Mouse (Mus musculus) testis, adult 2 months (tissue): ENCODE data around the gene Prdm2. TPM values are rescaled to one million over a fixed set of nuclear protein-coding genes. Genes with fewer than 3 reads are reported as not detected.

Experiments
- H3K27ac ChIP-seq: fragments of 200-500 bp; 2 replicates; pipeline ENCODE4 v1.5.1; 2012; ENCODE audit warnings: low read depth, low read length; ENCODE audit not compliant: control insufficient read depth, insufficient read depth
- H3K27me3 ChIP-seq: fragments of 200-500 bp; 2 replicates; pipeline ENCODE4 v1.6.1; 2012; ENCODE audit warnings: mild to moderate bottlenecking, low read length, moderate library complexity; ENCODE audit not compliant: control insufficient read depth, insufficient read depth
- H3K36me3 ChIP-seq: fragments of 200-500 bp; 2 replicates; pipeline ENCODE4 v1.6.1; 2012; ENCODE audit warnings: mild to moderate bottlenecking, low read length; ENCODE audit not compliant: control insufficient read depth, insufficient read depth
- H3K4me1 ChIP-seq: fragments of 200-500 bp; 2 replicates; pipeline ENCODE4 v1.6.1; 2012; ENCODE audit warnings: low read length; ENCODE audit not compliant: control insufficient read depth, insufficient read depth
- H3K4me3 ChIP-seq: fragments of 200-500 bp; 2 replicates; pipeline ENCODE4 v1.5.1; 2012; ENCODE audit warnings: low read depth, mild to moderate bottlenecking, low read length, moderate library complexity, mixed read lengths; ENCODE audit not compliant: control insufficient read depth
- CTCF ChIP-seq: fragments of 200-500 bp; IDR thresholded peaks from 2 replicates; pipeline ENCODE4 v1.5.1; 2012; ENCODE audit warnings: low read depth, mild to moderate bottlenecking, inconsistent platforms, low read length, moderate library complexity; ENCODE audit not compliant: control insufficient read depth, insufficient read depth, insufficient replicate concordance
- POLR2A ChIP-seq: fragments of 200-500 bp; IDR thresholded peaks from 2 replicates; pipeline ENCODE4 v1.6.1; 2012; ENCODE audit warnings: low read depth, mild to moderate bottlenecking, inconsistent platforms, low read length, moderate library complexity; ENCODE audit not compliant: control insufficient read depth
- polyA plus RNA-seq: library from polyadenylated mRNA; depleted of rRNA; stranded (reverse); fragments of >200 nt; gene quantifications from 2 replicates; pipeline ENCODE4 v1.2.3, GENCODE M21; 2012; rRNA removed

The Prdm2 gene
- polyA plus RNA-seq = 32.3 and 33.4 TPM in 2 replicates

GRCm38 (mm10) chr4:143212341-143213174 is at the start of gene Prdm2:
TSS of gene Prdm2 (minus strand) at chr4:143212995.
- peak within 1 kb of the TSS; percentile 92 for H3K27ac ChIP-seq
- TF ChIP-seq CTCF (no peak), POLR2A (peak; percentile 73)
- H3K27me3 ChIP-seq = no peaks in the 10 kb centered on the region
- H3K36me3 ChIP-seq = no peaks in the 10 kb centered on the region
- peak within 1 kb of the TSS; percentile 98 for H3K4me3 ChIP-seq
- H3K4me1 ChIP-seq = peaks cover 9% of the 10 kb centered on the region

- H3K4me3 ChIP-seq = no peak overlapping the region
- TF ChIP-seq POLR2A (no peak), CTCF (no peak)
- no peak overlapping the region for H3K27ac ChIP-seq
- no peaks in the 10 kb centered on the region for H3K36me3 ChIP-seq
- H3K4me1 ChIP-seq = no peaks in the 10 kb centered on the region
- no peaks in the 10 kb centered on the region for H3K27me3 ChIP-seq
Measured at GRCm38 (mm10) chr4:143259718-143260349, 47.0 kb upstream of the Prdm2 start.

DNA sequence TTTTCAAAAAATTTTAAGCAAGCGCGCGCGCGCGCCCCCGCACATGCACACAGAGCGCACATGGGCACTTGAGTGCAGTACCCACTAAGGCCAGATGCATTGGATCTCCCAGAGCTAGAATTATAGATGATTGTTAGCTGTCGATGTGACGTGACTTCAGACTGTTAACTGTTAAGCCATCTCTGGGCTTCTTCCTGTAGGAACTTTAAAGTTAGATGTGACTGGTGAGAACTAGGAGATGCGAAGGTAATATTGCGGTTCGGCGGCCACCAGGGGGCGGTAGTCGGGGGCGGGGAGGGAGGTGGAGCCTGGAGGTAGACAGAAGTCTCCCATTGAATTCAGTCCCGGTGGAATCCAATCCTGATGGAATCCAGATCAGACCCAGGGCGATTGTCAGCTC is 45.7 kb upstream of the Prdm2 start:
- H3K27me3 ChIP-seq = no peaks in the 10 kb centered on the region
- TF ChIP-seq POLR2A (no peak), CTCF (peak; percentile 74)
- H3K27ac ChIP-seq = no peak overlapping the region
- H3K36me3 ChIP-seq = no peaks in the 10 kb centered on the region
- H3K4me1 ChIP-seq = no peaks in the 10 kb centered on the region
- H3K4me3 ChIP-seq = peak overlapping the region; percentile 20

- Histone ChIP-seq H3K4me1 (no peaks in the 10 kb centered on the region), H3K4me3 (no peak overlapping the region), H3K27ac (no peak overlapping the region), H3K27me3 (no peaks in the 10 kb centered on the region), H3K36me3 (no peaks in the 10 kb centered on the region)
- TF ChIP-seq POLR2A (no peak), CTCF (no peak)
Measured at GRCm38 (mm10) chr4:143257971-143258370, 45.2 kb upstream of the Prdm2 start.

DNA sequence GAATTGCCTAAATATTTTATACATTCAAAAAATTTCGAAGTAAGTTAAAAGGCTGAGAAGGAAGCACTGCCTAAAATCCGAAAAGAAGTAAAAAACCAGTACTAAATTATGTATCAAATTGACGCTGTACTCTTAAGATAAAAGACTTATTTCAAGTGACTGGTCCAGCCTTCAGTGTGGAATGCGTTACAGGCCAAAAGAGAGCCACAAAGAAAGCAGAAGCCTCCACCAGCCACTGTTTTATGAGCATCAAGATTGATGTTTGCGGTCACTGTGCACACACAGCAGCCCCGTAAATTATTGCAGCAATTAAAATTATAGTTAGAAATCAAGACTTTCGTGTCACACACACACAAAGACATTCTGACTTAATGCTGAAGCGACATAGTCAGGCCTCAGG is 42.7 kb upstream of the Prdm2 start:
- no peak for TF ChIP-seq CTCF
- no peak for TF ChIP-seq POLR2A
- Histone ChIP-seq H3K4me1 (no peaks in the 10 kb centered on the region), H3K27ac (no peak overlapping the region), H3K4me3 (no peak overlapping the region), H3K36me3 (no peaks in the 10 kb centered on the region), H3K27me3 (no peaks in the 10 kb centered on the region)

GRCm38 (mm10) chr4:143253356-143253755 is 40.6 kb upstream of the Prdm2 start:
- no peaks in the 10 kb centered on the region for H3K36me3 ChIP-seq
- H3K27me3 ChIP-seq = no peaks in the 10 kb centered on the region
- TF ChIP-seq CTCF (no peak), POLR2A (no peak)
- no peak overlapping the region for H3K27ac ChIP-seq
- H3K4me3 ChIP-seq = no peak overlapping the region
- no peaks in the 10 kb centered on the region for H3K4me1 ChIP-seq

- peaks cover 3% of the 10 kb centered on the region; the same call in 1 of the 2 replicates for H3K4me1 ChIP-seq
- no peaks in the 10 kb centered on the region for H3K36me3 ChIP-seq
- H3K4me3 ChIP-seq = no peak overlapping the region
- no peaks in the 10 kb centered on the region for H3K27me3 ChIP-seq
- no peak overlapping the region for H3K27ac ChIP-seq
- TF ChIP-seq POLR2A = no peak
- peak; percentile 84; the same call in 1 of the 2 replicates for TF ChIP-seq CTCF
Measured at GRCm38 (mm10) chr4:143248050-143248449, 35.3 kb upstream of the Prdm2 start.
